Mouse (Mus musculus): ENCODE measurements around the gene Hax1.

Hax1 gene

GRCm38 (mm10) chr3:89998612-89999054 lies at the start of gene Hax1:
TSS of gene Hax1 (minus strand) at chr3:89998780.
- peak; percentile 97 for DNase-seq (ENCODE audit: low spot score)

GRCm38 (mm10) chr3:90036263-90036662 lies 37.7 kb upstream of the Hax1 start:
- no peak for DNase-seq (ENCODE audit: low spot score)

GRCm38 (mm10) chr3:90034653-90035052 lies 36.1 kb upstream of the Hax1 start:
- no peak for DNase-seq (ENCODE audit: low spot score)

GRCm38 (mm10) chr3:90016626-90017025 lies 18.0 kb upstream of the Hax1 start:
- DNase-seq (ENCODE audit: low spot score), result no peak

- DNase-seq (ENCODE audit: low spot score), result no peak
Measured at GRCm38 (mm10) chr3:90010291-90010690, 11.7 kb upstream of the Hax1 start.

GRCm38 (mm10) chr3:90004091-90004796 lies 5.7 kb upstream of the Hax1 start:
- DNase-seq (ENCODE audit: low spot score), result no peak

GRCm38 (mm10) chr3:89999830-90000229 lies 1.2 kb upstream of the Hax1 start:
- no peak for DNase-seq (ENCODE audit: low spot score)

- peak; percentile 65 for DNase-seq (ENCODE audit: low spot score)
Measured at GRCm38 (mm10) chr3:89999090-89999489, 510 bp upstream of the Hax1 start.

GRCm38 (mm10) chr3:89997791-89998495 lies 637 bp downstream of the Hax1 start:
- peak; percentile 53 for DNase-seq (ENCODE audit: low spot score)

- DNase-seq (ENCODE audit: low spot score), result no peak
Measured at GRCm38 (mm10) chr3:89994807-89995515, 3.6 kb downstream of the Hax1 start.

GRCm38 (mm10) chr3:89987822-89988221 lies 10.8 kb downstream of the Hax1 start:
- no peak for DNase-seq (ENCODE audit: low spot score)

GRCm38 (mm10) chr3:89987211-89987610 lies 11.4 kb downstream of the Hax1 start:
- DNase-seq (ENCODE audit: low spot score), result no peak

GRCm38 (mm10) chr3:89982426-89982825 lies 16.2 kb downstream of the Hax1 start:
- no peak for DNase-seq (ENCODE audit: low spot score)

- DNase-seq (ENCODE audit: low spot score), result no peak
Measured at GRCm38 (mm10) chr3:89976859-89977258, 21.7 kb downstream of the Hax1 start.

- DNase-seq (ENCODE audit: low spot score), result no peak
Measured at GRCm38 (mm10) chr3:89968509-89968908, 30.1 kb downstream of the Hax1 start.

GRCm38 (mm10) chr3:89966946-89967345 lies 31.6 kb downstream of the Hax1 start:
- DNase-seq (ENCODE audit: low spot score), result no peak

- DNase-seq (ENCODE audit: low spot score), result no peak
Measured at GRCm38 (mm10) chr3:89965972-89966371, 32.6 kb downstream of the Hax1 start.

- no peak for DNase-seq (ENCODE audit: low spot score)
Measured at GRCm38 (mm10) chr3:89965557-89965956, 33.0 kb downstream of the Hax1 start.

- DNase-seq (ENCODE audit: low spot score), result peak; percentile 91
Measured at GRCm38 (mm10) chr3:89963926-89964739, 34.4 kb downstream of the Hax1 start.

GRCm38 (mm10) chr3:89963221-89963763 lies 35.3 kb downstream of the Hax1 start, which contains the start of gene Atp8b2:
TSS of gene Atp8b2 (minus strand) at chr3:89963508.
- DNase-seq (ENCODE audit: low spot score), result peak; percentile 78

- no peak for DNase-seq (ENCODE audit: low spot score)
Measured at GRCm38 (mm10) chr3:89962751-89963220, 35.8 kb downstream of the Hax1 start.

Measured in MN1 (cell line).